Mouse (Mus musculus): ENCODE measurements around the gene Ceacam15. TPM values are rescaled to one million over a fixed set of nuclear protein-coding genes. Genes with fewer than 3 reads are reported as not detected.

Ceacam15 gene
- polyA plus RNA-seq, 1 experiment from 2014 or later, result not detected

GRCm38 (mm10) chr7:16628096-16628771 lies 47.3 kb downstream of the Ceacam15 start:
- WGBS, result 34% methylated on average over 12 of the region's 12 CpGs

GRCm38 (mm10) chr7:16623687-16624086 lies 51.8 kb downstream of the Ceacam15 start:
- H3K9me3 ChIP-seq (replicated peaks), result no peaks in the 10 kb centered on the region
- no peak for ATAC-seq (ENCODE audit: low FRiP score)
- H3K9ac ChIP-seq (replicated peaks), result no peak overlapping the region
- H3K4me1 ChIP-seq, result peaks cover 4% of the 10 kb centered on the region
- H3K27me3 ChIP-seq (replicated peaks), result no peaks in the 10 kb centered on the region
- H3K27ac ChIP-seq (replicated peaks), result no peak overlapping the region
- H3K4me2 ChIP-seq, result no peak overlapping the region
- no peak overlapping the region for H3K4me3 ChIP-seq (replicated peaks)
- H3K36me3 ChIP-seq, result no peaks in the 10 kb centered on the region

More at GRCm38 (mm10) chr7:16628096-16628771, 47.3 kb downstream of the Ceacam15 start:
- H3K27me3 ChIP-seq (replicated peaks), result no peaks in the 10 kb centered on the region
- ATAC-seq (ENCODE audit: low FRiP score), result peak; percentile 89
- H3K4me2 ChIP-seq, result peak overlapping the region; percentile 15
- no peaks in the 10 kb centered on the region; the same call in 1 of the 2 replicates for H3K4me1 ChIP-seq
- no peak overlapping the region for H3K9ac ChIP-seq (replicated peaks)
- no peak overlapping the region for H3K4me3 ChIP-seq (replicated peaks)
- H3K27ac ChIP-seq (replicated peaks), result no peak overlapping the region
- H3K36me3 ChIP-seq, result no peaks in the 10 kb centered on the region
- H3K9me3 ChIP-seq (replicated peaks), result no peaks in the 10 kb centered on the region

GRCm38 (mm10) chr7:16623131-16623530 lies 52.4 kb downstream of the Ceacam15 start:
- ATAC-seq (ENCODE audit: low FRiP score), result no peak
- WGBS, result 40% methylated on average over 4 of the region's 4 CpGs
- no peak overlapping the region for H3K9ac ChIP-seq (replicated peaks)
- H3K4me2 ChIP-seq, result no peak overlapping the region
- no peaks in the 10 kb centered on the region for H3K27me3 ChIP-seq (replicated peaks)
- no peaks in the 10 kb centered on the region for H3K9me3 ChIP-seq (replicated peaks)
- no peak overlapping the region for H3K27ac ChIP-seq (replicated peaks)
- no peaks in the 10 kb centered on the region for H3K36me3 ChIP-seq
- H3K4me3 ChIP-seq (replicated peaks), result no peak overlapping the region
- peaks cover 9% of the 10 kb centered on the region for H3K4me1 ChIP-seq

Other genes starting within 250 kb of the Ceacam15 start
- 66.4 and 72.3 TPM in 2 replicates for gene Tmem160, start 222.9 kb downstream of the Ceacam15 start, polyA plus RNA-seq (2015; fragmentation: Nextera tagmentation; extraction: Ambion mirVana)
- 3.6 and 3.8 TPM in 2 replicates for gene Npas1, start 198.0 kb downstream of the Ceacam15 start, polyA plus RNA-seq (2015; fragmentation: Nextera tagmentation; extraction: Ambion mirVana)
- 26.0 and 27.4 TPM in 2 replicates for gene Arhgap35, start 60.7 kb downstream of the Ceacam15 start, polyA plus RNA-seq (2015; fragmentation: Nextera tagmentation; extraction: Ambion mirVana)
- 0.17 and 0.50 TPM in 2 replicates for gene Ceacam9, start 46.2 kb upstream of the Ceacam15 start, polyA plus RNA-seq (2015; fragmentation: Nextera tagmentation; extraction: Ambion mirVana)
- gene Ap2s1, start 62.7 kb upstream of the Ceacam15 start, polyA plus RNA-seq (2015; fragmentation: Nextera tagmentation; extraction: Ambion mirVana), result 412 and 431 TPM in 2 replicates
- 8.7 and 20.5 TPM in 2 replicates for gene Slc1a5, start 105.6 kb upstream of the Ceacam15 start, polyA plus RNA-seq (2015; fragmentation: Nextera tagmentation; extraction: Ambion mirVana)
- 139 and 156 TPM in 2 replicates for gene Strn4, start 140.2 kb upstream of the Ceacam15 start, polyA plus RNA-seq (2015; fragmentation: Nextera tagmentation; extraction: Ambion mirVana)
- gene Fkrp, start 141.0 kb upstream of the Ceacam15 start, polyA plus RNA-seq (2015; fragmentation: Nextera tagmentation; extraction: Ambion mirVana), result 48.4 and 50.4 TPM in 2 replicates
- 5.0 and 8.4 TPM in 2 replicates for gene Prkd2, start 167.2 kb upstream of the Ceacam15 start, polyA plus RNA-seq (2015; fragmentation: Nextera tagmentation; extraction: Ambion mirVana)
- 3.7 and 4.8 TPM in 2 replicates for gene Dact3, start 199.6 kb upstream of the Ceacam15 start, polyA plus RNA-seq (2015; fragmentation: Nextera tagmentation; extraction: Ambion mirVana)
- 4.0 and 4.1 TPM in 2 replicates for gene Gng8, start 216.1 kb upstream of the Ceacam15 start, polyA plus RNA-seq (2015; fragmentation: Nextera tagmentation; extraction: Ambion mirVana)
- 1.1 and 1.3 TPM in 2 replicates for gene Ptgir, start 230.8 kb upstream of the Ceacam15 start, polyA plus RNA-seq (2015; fragmentation: Nextera tagmentation; extraction: Ambion mirVana)
- 336 and 404 TPM in 2 replicates for gene Calm3, start 248.4 kb upstream of the Ceacam15 start, polyA plus RNA-seq (2015; fragmentation: Nextera tagmentation; extraction: Ambion mirVana)

All from neural tube, embryonic 15.5 days (tissue).